Mouse (Mus musculus): ENCODE measurements around the gene Dbp.

Dbp gene

DNA sequence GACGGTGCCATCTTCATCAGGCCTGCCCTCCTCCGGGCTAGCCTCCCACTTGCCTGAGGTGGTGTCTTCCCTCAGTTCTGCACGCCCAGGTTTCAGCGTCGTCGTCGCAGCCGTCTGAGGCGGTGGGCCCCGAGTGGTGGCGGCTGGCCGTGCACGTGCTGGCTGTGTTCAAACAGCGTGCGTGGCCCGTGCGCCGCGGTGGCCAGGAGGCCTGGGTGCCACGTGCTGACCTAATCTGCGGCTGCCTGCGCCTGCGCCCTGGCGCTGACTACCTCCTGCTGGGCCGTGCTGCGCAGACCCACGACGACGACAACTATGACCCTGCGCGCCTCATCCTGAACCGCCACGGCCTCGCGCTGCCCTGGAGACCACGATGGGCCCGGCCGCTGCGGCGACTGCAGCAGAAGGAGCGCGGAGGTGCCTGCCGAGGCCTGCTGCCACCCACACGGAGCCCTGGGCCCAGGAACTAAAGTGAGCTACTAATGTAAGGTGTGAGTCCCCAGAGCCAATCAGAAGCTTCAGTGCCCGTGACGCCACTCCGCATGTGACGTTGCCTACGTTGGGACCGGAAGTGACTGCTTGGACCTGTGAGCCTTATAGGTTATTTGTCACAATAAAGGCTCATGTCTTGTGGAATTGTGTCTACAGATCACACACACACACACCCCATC lies 10.8 kb upstream of the Dbp start, which contains the start of gene Sec1:
Gene Sec1, minus strand, starts transcription at position 482 of the 671 bp plus-strand sequence.
- ATAC-seq (ENCODE audit: low TSS enrichment), result no peak

DNA sequence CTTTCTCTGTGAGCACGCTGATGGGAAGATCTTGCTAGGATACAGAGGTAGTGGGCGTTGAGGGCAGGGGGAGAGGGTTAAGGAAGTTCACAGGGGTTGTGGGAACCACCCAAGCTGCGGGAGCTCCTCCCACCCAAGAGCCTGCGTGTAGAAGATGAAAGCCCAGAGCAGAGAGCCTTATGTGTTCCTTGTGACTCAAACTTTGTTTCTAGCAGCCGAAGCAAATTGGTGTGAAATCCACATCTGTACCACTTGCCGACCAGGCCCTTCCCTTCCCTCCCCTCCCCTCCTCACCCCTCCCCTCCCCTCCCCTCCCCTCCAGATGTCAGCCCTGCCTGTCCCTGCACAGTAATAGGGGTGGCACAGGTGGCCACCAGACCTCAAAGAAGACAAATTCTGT lies 9.8 kb upstream of the Dbp start:
- ATAC-seq (ENCODE audit: low TSS enrichment), result no peak

DNA sequence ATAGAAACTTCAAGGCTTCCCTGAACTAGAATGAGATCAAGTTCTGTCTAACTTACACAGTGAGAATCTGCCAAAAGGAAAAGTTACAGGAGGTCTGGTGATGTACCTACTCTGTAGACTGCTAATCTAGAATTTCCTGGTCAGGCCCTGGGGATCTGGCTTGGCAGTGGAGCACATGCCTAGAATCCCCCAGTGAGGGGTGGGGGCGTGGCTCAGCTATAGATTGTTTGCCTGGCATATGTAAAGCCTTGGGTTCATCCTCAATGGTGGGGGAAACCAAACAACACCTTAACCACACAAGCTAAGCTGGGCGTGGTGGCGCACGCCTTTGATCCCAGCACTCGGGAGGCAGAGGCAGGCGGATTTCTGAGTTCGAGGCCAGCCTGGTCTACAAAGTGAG lies 7.0 kb upstream of the Dbp start:
- no peak for ATAC-seq (ENCODE audit: low TSS enrichment)

DNA sequence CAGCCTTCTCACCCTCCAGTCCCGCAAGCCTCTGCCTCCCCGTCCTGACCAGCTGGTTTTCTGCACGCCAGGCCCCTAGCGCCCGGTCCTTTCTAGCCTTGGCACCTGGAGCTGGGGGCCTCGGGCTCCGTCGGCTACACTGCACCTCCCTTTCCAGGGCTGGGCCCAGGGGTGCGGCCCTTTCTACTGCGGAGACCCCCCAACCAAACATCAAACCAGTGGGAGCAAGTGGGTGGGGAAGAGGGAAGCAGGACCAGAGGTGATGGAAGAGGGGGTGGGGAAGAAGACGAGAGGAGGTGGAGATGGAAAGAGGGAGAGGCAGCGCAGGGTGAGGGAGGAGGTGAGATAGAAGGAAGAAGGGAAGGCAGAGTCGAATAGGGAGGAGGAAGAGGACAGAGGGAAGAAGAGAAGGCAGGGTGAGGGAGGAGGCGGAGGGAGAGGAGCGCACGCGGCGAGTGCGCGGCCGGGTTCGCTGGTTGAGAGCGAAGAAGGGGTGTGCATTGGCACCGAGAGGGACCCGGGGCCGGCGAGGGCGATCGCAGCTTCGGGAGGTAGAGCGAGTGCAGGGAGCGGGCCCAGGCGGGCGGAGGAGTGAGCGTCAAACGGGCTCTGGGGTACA lies 5.3 kb upstream of the Dbp start, which contains the start of gene Car11:
Gene Car11, plus strand, starts transcription at position 321 of the 619 bp plus-strand sequence.
- ATAC-seq (ENCODE audit: low TSS enrichment), result peak; percentile 5; the same call in 1 of the 2 replicates

DNA sequence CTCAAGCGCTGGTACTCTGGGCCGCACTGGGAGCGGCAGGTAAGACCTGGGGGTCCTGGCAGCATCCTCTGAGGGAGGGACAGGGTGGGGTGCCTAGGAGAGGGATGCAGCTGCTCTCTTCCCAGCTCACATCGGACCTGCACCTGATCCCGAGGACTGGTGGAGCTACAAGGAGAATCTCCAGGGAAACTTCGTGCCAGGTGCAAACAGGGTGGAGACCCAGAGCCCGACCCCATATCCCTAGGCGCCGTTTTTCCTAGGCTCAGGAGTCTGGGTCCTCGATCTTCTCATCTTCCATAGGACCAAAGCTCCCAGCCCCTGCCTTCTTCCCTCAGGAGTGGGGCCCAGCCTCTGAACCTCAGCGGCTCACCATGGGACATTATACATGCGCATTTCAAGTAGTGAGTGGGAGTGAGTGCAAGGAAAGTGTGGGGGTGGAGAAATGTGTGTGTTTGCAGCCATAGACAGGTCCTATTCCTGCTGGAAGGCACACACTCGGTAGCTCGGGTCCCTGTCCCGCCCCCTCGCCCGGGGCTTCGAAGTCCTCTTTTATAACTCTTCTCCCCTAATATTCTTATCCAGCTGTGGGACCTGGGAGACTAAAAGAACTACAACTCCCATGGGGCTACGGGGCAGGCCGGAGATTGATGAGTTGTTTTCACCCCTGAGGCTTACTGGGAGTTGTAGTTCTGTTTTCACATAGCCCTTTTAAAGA lies 4.4 kb upstream of the Dbp start:
- peak; percentile 25 for ATAC-seq (ENCODE audit: low TSS enrichment)

DNA sequence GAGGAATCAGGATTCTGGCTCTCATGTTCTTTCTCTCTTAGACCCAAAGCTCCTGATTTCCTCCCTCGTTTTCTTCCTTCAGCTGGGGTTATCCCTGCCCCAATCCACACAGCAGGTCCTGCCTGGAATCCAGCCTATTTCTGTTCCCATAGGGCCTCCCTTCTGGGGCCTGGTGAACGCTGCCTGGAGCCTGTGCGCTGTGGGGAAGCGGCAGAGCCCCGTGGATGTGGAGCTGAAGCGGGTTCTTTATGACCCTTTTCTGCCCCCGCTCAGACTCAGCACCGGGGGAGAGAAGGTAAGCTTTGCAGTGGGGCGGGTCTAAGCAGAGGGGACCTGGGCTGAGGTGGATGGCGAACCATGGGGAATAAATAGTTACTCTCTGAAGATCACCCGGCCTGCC lies 3.8 kb upstream of the Dbp start:
- ATAC-seq (ENCODE audit: low TSS enrichment), result no peak

DNA sequence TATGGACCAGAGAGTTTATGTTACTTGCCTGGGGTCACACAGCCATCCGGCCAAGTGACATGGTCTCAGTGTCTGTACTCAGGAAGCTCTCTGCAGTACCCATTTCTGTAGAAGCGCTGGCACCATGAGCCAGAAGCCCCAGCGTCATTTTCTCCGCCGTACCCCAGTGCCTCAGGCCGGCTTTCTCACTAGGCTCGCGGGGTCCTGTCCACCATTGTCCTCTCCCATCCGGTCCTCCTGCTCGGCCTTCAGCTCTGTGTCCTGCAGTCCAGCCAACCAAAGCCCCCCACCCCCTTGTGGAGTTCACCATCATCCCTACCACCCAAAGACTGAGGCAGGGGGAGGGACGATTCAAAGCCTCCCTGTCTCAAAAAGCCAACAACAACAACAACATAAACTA lies 3.3 kb upstream of the Dbp start:
- no peak for ATAC-seq (ENCODE audit: low TSS enrichment)

DNA sequence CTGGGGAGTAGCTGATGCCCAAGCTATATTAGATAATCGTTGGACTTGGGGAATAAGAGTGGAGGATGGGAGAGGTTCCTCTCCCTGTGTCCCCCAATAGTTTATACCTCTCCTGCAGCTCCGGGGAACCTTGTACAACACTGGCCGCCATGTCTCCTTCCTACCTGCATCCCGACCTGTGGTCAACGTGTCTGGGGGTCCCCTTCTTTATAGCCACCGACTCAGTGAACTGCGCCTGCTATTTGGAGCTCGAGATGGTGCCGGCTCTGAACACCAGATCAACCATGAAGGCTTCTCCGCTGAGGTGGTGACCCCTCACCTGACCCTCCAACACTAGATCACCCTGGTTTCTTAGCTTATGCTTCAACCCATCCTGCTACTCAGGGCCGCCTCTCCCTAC lies 2.6 kb upstream of the Dbp start:
- ATAC-seq (ENCODE audit: low TSS enrichment), result no peak

DNA sequence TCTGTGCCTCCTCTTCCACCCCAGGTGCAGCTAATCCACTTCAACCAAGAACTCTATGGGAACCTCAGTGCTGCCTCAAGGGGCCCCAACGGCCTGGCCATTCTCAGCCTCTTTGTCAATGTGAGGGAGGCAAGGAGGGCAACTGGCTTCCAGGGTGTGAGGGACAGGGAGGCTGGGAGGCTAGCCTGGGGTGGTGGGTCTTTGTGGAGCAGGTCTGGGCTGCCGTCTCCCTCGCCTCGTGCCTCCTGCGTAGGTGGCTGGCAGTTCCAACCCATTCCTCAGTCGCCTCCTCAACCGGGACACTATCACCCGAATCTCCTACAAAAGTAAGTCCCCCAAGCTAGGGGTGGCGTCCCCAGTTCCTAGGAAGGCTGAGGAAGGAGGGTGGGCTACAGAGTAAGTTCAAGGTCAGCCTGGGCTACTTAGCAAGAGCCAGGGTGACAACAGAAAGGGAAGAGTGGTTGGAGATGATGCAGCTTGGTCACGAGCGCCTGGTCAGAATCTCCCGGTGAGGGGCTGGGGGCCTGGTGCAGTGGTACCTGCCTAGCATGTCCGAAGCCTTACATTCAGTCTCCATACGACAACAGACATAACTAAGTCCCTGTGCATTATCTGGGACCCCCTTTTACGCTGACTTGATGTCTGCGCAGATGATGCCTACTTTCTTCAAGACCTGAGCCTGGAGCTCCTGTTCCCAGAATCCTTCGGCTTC lies 1.9 kb upstream of the Dbp start:
- no peak for ATAC-seq (ENCODE audit: low TSS enrichment)

DNA sequence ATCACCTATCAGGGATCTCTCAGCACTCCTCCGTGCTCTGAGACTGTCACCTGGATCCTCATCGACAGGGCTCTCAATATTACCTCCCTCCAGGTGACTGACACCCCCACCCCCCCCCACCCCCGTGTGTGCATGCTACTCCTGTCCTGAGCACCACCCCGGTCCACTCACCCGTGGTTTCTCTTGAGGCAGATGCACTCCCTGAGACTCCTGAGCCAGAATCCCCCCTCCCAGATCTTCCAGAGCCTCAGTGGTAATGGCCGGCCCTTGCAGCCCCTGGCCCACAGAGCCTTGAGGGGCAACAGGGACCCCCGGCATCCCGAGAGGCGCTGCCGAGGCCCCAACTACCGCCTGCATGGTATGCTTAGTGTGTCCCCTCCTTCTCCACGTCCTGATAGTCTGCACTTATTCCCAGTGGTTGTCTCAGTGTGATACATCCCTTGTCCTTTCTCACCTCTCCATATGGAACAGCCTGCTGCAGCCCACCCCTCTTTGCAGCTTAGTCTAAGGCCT lies 1.3 kb upstream of the Dbp start:
- ATAC-seq (ENCODE audit: low TSS enrichment), result no peak

DNA sequence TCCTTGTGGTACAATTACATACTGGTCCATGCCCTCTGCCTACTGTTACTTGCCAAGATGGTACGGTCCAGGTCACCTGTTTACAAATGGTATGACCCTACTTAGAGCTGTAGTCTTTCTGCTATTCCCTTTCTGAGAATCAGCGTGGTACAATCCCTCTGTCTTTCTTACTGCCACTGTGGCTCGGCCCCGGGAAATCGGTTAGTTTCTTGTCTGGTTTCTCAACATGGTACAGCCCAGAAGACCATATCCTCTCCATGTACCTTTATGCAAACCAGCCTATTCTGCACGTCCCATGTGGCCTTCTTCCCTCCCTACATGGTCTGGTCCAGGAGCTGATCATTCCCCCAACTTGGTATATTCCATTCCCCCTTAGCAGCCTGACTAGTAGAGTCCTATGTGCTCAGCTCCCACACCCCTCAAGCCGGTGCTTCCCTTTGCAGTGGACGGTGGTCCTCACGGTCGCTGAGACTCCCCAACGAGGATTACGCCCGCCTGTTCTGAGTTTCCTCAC lies 785 bp upstream of the Dbp start:
- ATAC-seq (ENCODE audit: low TSS enrichment), result peak; percentile 28

DNA sequence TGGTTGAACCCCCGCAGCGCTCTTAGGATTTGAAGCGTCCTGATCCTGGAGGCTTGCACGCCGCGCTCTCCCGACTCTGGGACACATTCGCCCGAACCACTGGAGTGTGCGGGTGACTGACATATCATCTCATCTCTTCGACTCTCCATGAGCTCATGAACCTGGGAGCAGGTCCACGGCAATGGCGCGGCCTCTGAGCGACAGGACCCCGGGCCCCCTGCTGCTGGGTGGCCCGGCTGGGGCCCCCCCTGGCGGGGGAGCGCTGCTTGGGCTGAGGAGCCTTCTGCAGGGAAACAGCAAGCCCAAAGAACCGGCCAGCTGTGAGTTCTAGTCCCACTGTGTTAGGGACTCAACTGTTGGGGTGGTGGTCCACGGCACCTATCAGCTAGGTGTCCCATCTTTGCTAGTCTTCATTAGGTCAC lies 566 bp downstream of the Dbp start:
- ATAC-seq (ENCODE audit: low TSS enrichment), result no peak

DNA sequence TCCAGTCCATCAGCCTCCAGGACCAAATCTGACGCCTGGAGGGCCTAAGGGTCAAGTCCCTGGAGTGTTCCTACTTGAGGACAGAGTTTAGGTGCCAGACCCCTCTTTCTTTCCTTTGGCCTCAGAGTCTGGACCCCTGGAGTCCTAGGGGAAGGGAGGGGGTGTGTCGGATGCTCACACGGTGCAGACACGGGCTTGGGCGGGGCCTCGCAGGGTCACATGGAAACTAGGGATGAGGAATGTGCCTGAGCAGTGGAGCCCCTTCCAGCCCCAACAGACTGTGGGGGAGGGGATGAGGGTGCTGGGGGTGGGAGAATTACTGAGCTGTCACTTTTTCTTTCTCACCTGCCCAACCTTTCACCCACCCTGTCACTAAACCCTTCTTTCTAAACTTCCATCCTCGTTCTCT lies 989 bp downstream of the Dbp start:
- no peak for ATAC-seq (ENCODE audit: low TSS enrichment)

DNA sequence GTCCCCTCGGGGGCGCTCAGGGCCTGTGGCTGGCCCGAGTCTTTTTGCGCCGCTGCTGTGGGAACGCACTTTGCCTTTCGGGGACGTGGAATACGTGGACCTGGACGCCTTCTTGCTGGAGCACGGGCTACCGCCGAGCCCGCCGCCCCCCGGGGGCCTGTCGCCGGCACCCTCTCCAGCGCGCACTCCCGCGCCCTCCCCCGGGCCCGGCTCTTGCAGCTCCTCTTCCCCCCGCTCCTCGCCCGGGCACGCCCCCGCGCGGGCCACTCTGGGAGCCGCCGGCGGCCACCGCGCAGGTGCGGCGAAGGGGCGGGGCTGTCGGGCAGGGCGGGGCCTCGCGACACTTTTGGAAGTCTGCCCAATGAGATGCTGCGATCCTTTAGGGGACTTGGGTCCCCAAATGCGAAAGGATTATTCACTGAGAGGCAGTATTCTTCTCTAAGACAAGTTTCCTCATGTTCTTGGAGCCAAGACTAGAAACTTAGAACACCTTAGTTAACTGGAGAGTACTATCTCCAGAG lies 1.9 kb downstream of the Dbp start:
- ATAC-seq (ENCODE audit: low TSS enrichment), result no peak

DNA sequence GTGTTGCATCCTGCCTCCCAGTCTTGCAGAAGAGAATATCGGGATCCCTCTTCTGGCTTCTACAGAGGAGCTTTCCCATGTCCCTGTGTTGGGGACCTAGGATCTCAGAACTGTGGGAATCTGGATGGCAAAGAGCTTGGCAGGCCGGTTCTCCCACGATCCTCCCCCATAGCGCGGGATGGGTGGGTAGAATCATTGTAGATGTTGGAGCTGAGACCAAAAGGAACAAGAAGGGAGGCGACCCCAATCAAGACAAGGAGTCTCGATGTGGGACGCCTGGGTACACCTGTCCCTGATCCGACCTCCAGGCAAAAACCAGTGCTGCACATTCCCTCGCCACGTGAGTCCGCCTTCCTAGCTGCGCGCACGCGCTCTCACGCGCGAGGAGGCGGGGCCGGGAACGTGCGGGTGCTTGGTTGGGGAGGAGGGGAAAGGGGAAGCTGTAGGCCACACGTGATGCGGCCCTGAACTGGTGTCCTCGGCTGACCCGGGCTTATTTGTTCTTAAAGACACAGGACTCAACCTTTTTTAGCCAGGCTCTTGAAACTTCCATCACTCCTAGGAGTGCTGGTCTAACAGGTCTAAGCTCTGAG lies 2.6 kb downstream of the Dbp start:
- no peak for ATAC-seq (ENCODE audit: low TSS enrichment)

DNA sequence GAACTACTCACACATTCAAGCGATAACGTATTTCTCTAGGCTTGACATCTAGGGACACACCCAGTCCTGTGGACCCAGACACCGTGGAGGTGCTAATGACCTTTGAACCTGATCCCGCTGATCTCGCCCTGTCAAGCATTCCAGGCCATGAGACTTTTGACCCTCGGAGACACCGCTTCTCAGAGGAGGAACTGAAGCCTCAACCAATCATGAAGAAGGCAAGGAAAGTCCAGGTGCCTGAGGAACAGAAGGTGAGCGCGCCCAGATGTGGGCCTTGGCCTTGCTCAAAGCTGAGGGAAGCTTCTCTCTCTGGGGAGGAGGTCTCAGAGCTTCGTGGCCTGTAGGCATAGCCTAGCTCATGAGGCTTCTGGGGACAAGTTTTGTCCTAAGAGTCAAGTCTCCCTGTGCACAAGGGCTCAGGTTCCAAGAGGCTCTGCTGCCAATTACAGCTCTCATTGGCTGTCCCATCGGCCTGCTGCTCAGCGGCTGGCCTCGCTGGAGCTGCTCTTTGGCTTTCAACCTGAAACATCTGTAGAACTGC lies 3.4 kb downstream of the Dbp start:
- no peak for ATAC-seq (ENCODE audit: low TSS enrichment)

DNA sequence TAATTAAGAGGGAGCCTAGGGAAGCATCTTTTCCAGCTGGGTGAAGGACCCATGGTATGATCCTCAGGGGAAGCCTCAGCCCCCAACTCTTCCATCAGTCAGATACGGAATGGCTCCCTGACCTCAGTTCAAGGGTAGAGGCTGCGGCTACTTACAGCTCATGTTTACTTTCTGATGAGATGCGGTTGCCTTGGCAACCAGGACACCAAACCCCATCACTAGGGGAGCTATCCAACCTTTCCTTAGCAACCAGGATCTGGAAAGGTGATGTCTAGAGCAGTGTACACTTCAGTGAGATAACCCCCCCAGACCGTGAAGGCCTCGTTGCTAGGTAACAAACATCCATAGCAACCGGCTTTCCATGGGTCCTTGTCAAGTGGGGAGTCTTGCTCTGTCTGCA lies 4.1 kb downstream of the Dbp start:
- ATAC-seq (ENCODE audit: low TSS enrichment), result no peak

DNA sequence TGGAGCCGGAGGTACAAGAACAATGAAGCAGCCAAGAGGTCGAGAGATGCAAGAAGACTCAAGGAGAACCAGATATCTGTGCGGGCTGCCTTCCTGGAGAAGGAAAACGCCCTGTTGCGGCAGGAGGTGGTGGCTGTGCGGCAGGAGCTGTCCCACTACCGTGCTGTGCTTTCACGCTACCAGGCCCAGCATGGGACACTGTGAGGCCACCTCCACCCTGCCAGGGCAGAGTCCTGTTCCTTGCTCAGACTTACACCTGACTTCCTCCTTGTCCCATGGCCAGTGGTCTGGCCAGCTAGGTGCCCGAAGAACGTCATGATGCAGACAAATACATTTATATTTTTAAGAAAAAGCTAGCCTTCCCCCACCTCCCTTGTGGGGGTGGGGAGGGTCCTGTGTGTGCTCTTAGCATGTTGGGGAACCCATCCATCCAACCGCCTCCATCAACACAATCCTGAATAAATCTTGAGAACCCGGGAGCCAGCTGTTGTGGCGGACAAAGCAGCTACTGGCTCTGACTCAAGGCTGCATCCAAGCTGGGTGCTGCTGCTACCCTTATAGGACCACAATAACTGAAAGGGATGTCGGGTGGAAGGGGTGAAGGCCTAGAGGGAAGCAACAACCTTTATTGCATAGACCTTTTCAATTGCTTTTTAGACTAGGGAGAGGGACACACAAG lies 4.9 kb downstream of the Dbp start:
- ATAC-seq (ENCODE audit: low TSS enrichment), result no peak

DNA sequence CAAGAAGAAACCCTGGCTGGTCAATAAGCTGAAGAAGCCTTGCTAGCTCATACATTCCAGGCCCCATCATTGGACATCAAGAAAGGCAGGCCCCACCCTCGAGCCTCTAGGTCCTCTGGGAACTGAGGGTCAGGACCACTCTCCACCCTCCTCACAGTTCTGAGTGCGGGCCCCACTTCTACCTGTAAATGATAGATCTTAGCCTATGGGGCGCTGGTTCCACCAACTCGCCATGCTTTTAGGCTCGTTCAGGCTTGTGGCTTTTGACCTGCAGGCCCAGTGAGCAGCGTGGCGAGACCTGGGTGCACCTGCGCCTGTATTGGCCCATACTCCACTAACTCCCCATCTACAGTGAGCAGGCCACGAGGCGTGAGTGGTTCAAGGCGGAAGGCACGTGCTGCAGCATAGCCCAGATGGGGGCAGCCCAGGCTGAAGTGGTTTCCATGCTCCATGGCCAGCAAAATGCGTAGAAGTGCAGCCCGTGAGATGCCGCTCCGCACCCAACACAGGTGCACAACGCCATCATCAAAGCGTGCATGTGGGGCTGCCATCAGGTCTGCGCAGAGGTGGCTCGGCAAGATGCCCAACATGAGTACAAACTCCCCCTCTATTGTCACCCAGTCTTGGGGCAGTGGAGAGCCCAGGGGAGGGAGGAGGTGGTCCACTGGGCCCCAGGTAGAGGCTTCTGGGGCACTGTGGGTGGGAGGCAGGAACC lies 5.7 kb downstream of the Dbp start:
- no peak for ATAC-seq (ENCODE audit: low TSS enrichment)
